Mouse (Mus musculus): ENCODE data around the gene Alg12. TPM values are rescaled to one million over a fixed set of nuclear protein-coding genes. Genes with fewer than 3 reads are reported as not detected.

Alg12 gene
- 10.7 and 14.2 TPM in 2 replicates for polyA plus RNA-seq (2015; fragmentation: Nextera tagmentation; extraction: Ambion mirVana)

GRCm38 (mm10) chr15:88819026-88819905 lies at the start of gene Alg12, which contains the start of gene Creld2:
Alg12 (minus strand) TSS chr15:88819318.
Creld2 (plus strand) TSS chr15:88819646.
- Histone ChIP-seq H3K9me3 (replicated peaks) (no peaks in the 10 kb centered on the region), H3K4me2 (replicated peaks) (peak within 1 kb of the TSS; percentile 77), H3K27ac (replicated peaks) (peak within 1 kb of the TSS; percentile 52; the same call in 1 of the 2 replicates), H3K9ac (peak within 1 kb of the TSS; percentile 78), H3K36me3 (peaks cover 50% of the 10 kb centered on the region), H3K4me3 (replicated peaks) (peak within 1 kb of the TSS; percentile 67), H3K4me1 (peaks cover 16% of the 10 kb centered on the region), H3K27me3 (no peaks in the 10 kb centered on the region)
- peak; percentile 98 for ATAC-seq (ENCODE audit: insufficient number of reproducible peaks, low FRiP score, low TSS enrichment, low read depth)
- under 1% methylated on average over 88 of the region's 88 CpGs for WGBS

DNA sequence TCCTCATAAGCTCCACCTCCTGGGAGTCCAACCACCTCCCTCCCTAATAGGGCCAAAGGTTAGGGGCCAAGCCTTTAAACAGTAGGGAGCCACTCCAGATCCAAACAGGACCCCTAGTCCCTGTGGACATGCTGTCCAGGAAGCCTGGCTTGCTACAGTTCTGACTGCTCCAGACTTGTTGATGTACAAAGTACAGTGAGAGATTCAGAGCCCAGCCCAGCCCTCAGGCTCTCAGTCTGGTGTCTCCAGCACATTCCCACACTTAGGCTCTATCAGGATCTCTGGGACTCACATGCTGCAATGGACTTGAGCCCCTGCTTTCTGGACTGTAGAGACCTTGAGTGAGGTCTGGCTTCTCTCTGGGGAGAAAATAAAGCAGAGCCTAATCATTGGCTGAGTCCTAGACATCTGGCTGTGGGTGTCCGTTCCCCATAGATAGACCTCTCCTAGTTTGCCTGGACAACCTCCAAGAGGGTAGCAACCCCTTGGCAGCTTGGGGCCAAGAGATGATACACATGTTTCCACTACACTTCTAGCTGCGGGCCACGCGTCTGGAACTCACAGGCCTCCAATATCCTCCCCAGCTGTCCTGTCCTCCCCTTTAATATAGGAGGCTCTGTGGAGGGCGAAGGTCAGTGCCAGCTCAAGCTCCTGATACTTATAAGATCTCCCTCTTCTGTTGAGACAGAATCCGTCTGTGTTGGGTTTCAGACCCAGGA lies 49.1 kb upstream of the Alg12 start:
- WGBS, result 69% methylated on average over 6 of the region's 6 CpGs
- Histone ChIP-seq H3K27me3 (no peaks in the 10 kb centered on the region), H3K27ac (replicated peaks) (peak overlapping the region; percentile 40), H3K4me3 (replicated peaks) (no peak overlapping the region), H3K36me3 (peaks cover 21% of the 10 kb centered on the region), H3K4me2 (replicated peaks) (no peak overlapping the region), H3K9me3 (replicated peaks) (no peaks in the 10 kb centered on the region), H3K9ac (no peak overlapping the region), H3K4me1 (peaks cover 38% of the 10 kb centered on the region)
- no peak for ATAC-seq (ENCODE audit: insufficient number of reproducible peaks, low FRiP score, low TSS enrichment, low read depth)

- peaks cover 38% of the 10 kb centered on the region for H3K4me1 ChIP-seq
- peak overlapping the region; percentile 40 for H3K27ac ChIP-seq (replicated peaks)
- H3K9me3 ChIP-seq (replicated peaks), result no peaks in the 10 kb centered on the region
- no peak overlapping the region for H3K4me2 ChIP-seq (replicated peaks)
- WGBS, result 21% methylated on average over 5 of the region's 5 CpGs
- H3K9ac ChIP-seq, result no peak overlapping the region
- peaks cover 21% of the 10 kb centered on the region for H3K36me3 ChIP-seq
- no peak overlapping the region for H3K4me3 ChIP-seq (replicated peaks)
- no peak for ATAC-seq (ENCODE audit: insufficient number of reproducible peaks, low FRiP score, low TSS enrichment, low read depth)
- no peaks in the 10 kb centered on the region for H3K27me3 ChIP-seq
Measured at GRCm38 (mm10) chr15:88867368-88868023, 48.4 kb upstream of the Alg12 start.

- 48% methylated on average over 7 of the region's 7 CpGs for WGBS
- Histone ChIP-seq H3K9me3 (replicated peaks) (no peaks in the 10 kb centered on the region), H3K27ac (replicated peaks) (peak overlapping the region; percentile 40; the same call in 1 of the 2 replicates), H3K4me3 (replicated peaks) (no peak overlapping the region), H3K9ac (no peak overlapping the region), H3K4me2 (replicated peaks) (no peak overlapping the region), H3K27me3 (no peaks in the 10 kb centered on the region), H3K36me3 (peaks cover 21% of the 10 kb centered on the region), H3K4me1 (peaks cover 38% of the 10 kb centered on the region)
- no peak for ATAC-seq (ENCODE audit: insufficient number of reproducible peaks, low FRiP score, low TSS enrichment, low read depth)
Measured at GRCm38 (mm10) chr15:88866934-88867356, 47.8 kb upstream of the Alg12 start.

GRCm38 (mm10) chr15:88865888-88866695 lies 47.0 kb upstream of the Alg12 start:
- Histone ChIP-seq H3K4me3 (replicated peaks) (no peak overlapping the region), H3K9me3 (replicated peaks) (no peaks in the 10 kb centered on the region), H3K4me2 (replicated peaks) (no peak overlapping the region), H3K9ac (no peak overlapping the region), H3K4me1 (peaks cover 45% of the 10 kb centered on the region), H3K27ac (replicated peaks) (no peak overlapping the region; the same call in 1 of the 2 replicates), H3K27me3 (no peaks in the 10 kb centered on the region), H3K36me3 (peaks cover 21% of the 10 kb centered on the region)
- ATAC-seq (ENCODE audit: insufficient number of reproducible peaks, low FRiP score, low TSS enrichment, low read depth), result no peak
- WGBS, result 74% methylated on average over 4 of the region's 4 CpGs

- Histone ChIP-seq H3K4me3 (replicated peaks) (peak overlapping the region; percentile 87), H3K4me1 (peaks cover 45% of the 10 kb centered on the region), H3K9me3 (replicated peaks) (no peaks in the 10 kb centered on the region), H3K36me3 (peaks cover 21% of the 10 kb centered on the region), H3K27me3 (no peaks in the 10 kb centered on the region), H3K27ac (replicated peaks) (no peak overlapping the region), H3K9ac (no peak overlapping the region), H3K4me2 (replicated peaks) (peak overlapping the region; percentile 89)
- WGBS, result 74% methylated on average over 14 of the region's 14 CpGs
- ATAC-seq (ENCODE audit: insufficient number of reproducible peaks, low FRiP score, low TSS enrichment, low read depth), result no peak
Measured at GRCm38 (mm10) chr15:88865061-88865460, 45.9 kb upstream of the Alg12 start.

DNA sequence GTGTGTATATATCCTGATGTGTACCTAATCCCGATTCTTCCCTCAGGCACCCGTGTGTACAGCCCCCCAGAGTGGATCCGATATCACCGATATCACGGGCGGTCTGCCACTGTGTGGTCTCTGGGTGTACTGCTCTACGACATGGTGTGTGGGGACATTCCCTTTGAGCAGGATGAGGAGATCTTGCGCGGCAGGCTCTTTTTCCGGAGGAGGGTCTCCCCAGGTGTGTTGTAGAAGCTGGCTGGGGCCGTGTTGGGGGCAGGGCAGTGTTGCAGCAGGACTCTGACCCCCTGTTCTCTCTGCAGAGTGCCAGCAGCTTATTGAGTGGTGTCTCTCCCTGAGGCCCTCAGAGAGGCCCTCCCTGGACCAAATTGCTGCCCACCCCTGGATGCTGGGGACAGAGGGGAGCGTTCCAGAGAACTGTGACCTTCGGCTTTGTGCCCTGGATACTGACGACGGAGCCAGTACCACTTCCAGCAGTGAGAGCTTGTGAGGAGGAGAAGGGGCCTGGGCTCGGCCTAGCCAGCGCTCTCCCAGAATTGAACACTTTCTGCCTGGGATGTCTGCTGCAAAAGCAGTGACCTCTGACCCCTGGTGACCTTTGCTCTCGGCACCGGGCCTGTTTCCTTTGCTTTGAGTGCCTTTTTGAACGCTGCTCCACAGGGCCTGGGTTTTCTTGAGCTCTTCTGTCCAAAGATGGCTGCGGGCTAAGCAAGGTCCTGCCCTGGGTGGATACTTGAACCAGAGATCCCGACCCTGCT lies 45.3 kb upstream of the Alg12 start:
- peaks cover 45% of the 10 kb centered on the region for H3K4me1 ChIP-seq
- peaks cover 21% of the 10 kb centered on the region for H3K36me3 ChIP-seq
- H3K4me2 ChIP-seq (replicated peaks), result peak overlapping the region; percentile 89
- 0 out of 2 replicates have a peak overlapping the region, but pooled peaks have one; percentile 80 for H3K9ac ChIP-seq
- H3K4me3 ChIP-seq (replicated peaks), result peak overlapping the region; percentile 87
- no peaks in the 10 kb centered on the region for H3K27me3 ChIP-seq
- no peaks in the 10 kb centered on the region for H3K9me3 ChIP-seq (replicated peaks)
- ATAC-seq (ENCODE audit: insufficient number of reproducible peaks, low FRiP score, low TSS enrichment, low read depth), result no peak
- WGBS, result 12% methylated on average over 22 of the region's 22 CpGs
- peak overlapping the region; percentile 97 for H3K27ac ChIP-seq (replicated peaks)

- peak overlapping the region; percentile 97 for H3K27ac ChIP-seq (replicated peaks)
- WGBS, result 2% methylated on average over 12 of the region's 39 CpGs
- peak overlapping the region; percentile 89 for H3K4me2 ChIP-seq (replicated peaks)
- H3K36me3 ChIP-seq, result peaks cover 21% of the 10 kb centered on the region
- peak overlapping the region; percentile 80 for H3K9ac ChIP-seq
- ATAC-seq (ENCODE audit: insufficient number of reproducible peaks, low FRiP score, low TSS enrichment, low read depth), result peak; percentile 85
- H3K4me1 ChIP-seq, result peaks cover 45% of the 10 kb centered on the region
- peak overlapping the region; percentile 87 for H3K4me3 ChIP-seq (replicated peaks)
- no peaks in the 10 kb centered on the region for H3K9me3 ChIP-seq (replicated peaks)
- H3K27me3 ChIP-seq, result no peaks in the 10 kb centered on the region
Measured at GRCm38 (mm10) chr15:88863695-88864231, 44.6 kb upstream of the Alg12 start.

DNA sequence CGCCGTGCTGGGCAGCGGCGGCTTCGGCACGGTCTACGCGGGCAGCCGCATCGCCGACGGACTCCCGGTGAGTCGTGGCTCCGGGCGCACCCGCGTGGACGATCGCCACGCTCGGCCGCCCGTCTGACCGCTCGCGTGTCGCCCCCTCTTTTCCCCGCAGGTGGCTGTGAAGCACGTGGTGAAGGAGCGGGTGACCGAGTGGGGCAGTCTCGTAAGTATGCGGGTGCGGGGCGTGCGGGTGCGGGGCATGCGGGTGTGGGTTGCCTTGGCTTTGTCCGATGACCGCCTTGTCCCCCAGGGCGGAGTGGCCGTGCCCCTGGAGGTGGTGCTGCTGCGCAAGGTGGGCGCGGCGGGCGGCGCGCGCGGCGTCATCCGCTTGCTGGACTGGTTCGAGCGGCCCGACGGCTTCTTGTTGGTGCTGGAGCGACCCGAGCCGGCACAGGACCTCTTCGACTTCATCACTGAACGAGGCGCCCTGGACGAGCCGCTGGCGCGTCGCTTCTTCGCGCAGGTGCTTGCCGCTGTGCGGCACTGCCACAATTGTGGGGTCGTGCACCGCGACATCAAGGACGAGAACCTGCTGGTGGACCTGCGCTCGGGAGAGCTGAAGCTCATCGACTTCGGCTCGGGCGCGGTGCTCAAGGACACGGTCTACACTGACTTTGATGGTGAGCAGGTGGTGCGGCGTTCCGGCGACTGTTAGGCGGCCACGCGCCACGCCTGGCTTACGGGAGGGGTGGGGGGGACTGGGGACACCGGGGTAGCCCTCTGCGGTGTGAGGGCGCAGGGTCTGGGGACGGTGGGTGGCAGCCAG lies 44.0 kb upstream of the Alg12 start:
- Histone ChIP-seq H3K27ac (replicated peaks) (peak overlapping the region; percentile 97), H3K4me2 (replicated peaks) (peak overlapping the region; percentile 89), H3K4me1 (peaks cover 49% of the 10 kb centered on the region), H3K9ac (peak overlapping the region; percentile 80), H3K36me3 (peaks cover 21% of the 10 kb centered on the region), H3K9me3 (replicated peaks) (no peaks in the 10 kb centered on the region), H3K4me3 (replicated peaks) (peak overlapping the region; percentile 87), H3K27me3 (no peaks in the 10 kb centered on the region)
- no peak for ATAC-seq (ENCODE audit: insufficient number of reproducible peaks, low FRiP score, low TSS enrichment, low read depth)
- under 1% methylated on average over 98 of the region's 98 CpGs for WGBS
